Mouse (Mus musculus): ENCODE data around the gene Frmd4a.

DNA sequence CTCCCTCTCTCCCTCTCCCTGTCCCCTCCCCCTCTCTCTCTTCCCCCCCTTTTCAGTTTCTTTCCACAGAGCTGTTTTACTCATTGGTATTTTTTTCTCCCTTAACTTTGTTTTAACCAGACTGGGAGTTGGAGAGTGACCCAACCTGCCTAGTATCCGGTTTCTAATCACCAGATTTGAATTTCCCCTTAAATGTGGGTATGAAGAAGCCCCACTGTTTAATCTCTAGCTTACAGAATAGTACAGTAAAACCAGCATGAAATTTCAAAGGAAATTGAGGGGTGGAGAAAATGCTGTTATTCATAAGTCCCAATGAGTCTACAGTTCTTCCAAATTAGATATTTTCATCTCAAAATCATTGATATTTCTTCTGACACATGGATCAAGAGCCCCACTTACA is 545.8 kb downstream of the Frmd4a start:
- TF ChIP-seq CTCF (IDR thresholded peaks at IDR 0.05; ENCODE audit: insufficient read depth, low read length) (no peak), POLR2A (IDR thresholded peaks at IDR 0.05; ENCODE audit: borderline replicate concordance, extremely low read depth, low read depth, low read length) (no peak)
